Mouse (Mus musculus): ENCODE measurements around the gene Cyp20a1. TPM values are rescaled to one million over a fixed set of nuclear protein-coding genes. Genes with fewer than 3 reads are reported as not detected.

Gene Cyp20a1
- total RNA-seq, 2 experiments from 2014 or later: 8.2 to 12.2 TPM

- intact Hi-C loops (cut with DNase I): no loop called here
- no peak for DNase-seq (ENCODE audit: low spot score in 2 of 2)
Measured at GRCm38 (mm10) chr1:60431531-60431930, 88.4 kb downstream of the Cyp20a1 start.

- intact Hi-C loops (cut with DNase I): no loop called here
- DNase-seq (ENCODE audit: low spot score in 2 of 2): no peak
Measured at GRCm38 (mm10) chr1:60432497-60432896, 89.4 kb downstream of the Cyp20a1 start.

Other genes starting within 250 kb of the Cyp20a1 start
- gene Carf, start 245.1 kb upstream of the Cyp20a1 start, total RNA-seq (2021): 10 to 100 TPM; 23.9 to 28.6 TPM
- gene Wdr12, start 244.7 kb upstream of the Cyp20a1 start, total RNA-seq (2021): 10 to 100 TPM; 25.6 to 30.7 TPM
- 10 to 100 TPM; 17.2 to 18.1 TPM for gene Nbeal1, start 162.7 kb upstream of the Cyp20a1 start, total RNA-seq (2021)
- gene Abi2, start 66.3 kb downstream of the Cyp20a1 start, total RNA-seq (2021): 100 to 1,000 TPM; 446 to 466 TPM
- 100 to 1,000 TPM in 1 of 2 experiments, 10 to 100 TPM in 1; 86.8 to 102 TPM for gene Raph1, start 223.8 kb downstream of the Cyp20a1 start, total RNA-seq (2021)